ENCODE assay signal across 8 mouse cellular contexts in genomic region chr7:19503481-19504068, GRCm38 (mm10). TPM values are rescaled to one million over a fixed set of nuclear protein-coding genes. Genes with fewer than 3 reads are reported as not detected.
DNase-seq lines count a peak whose midpoint lies in the region; ATAC-seq and TF ChIP-seq lines count a peak whose summit lies in the region.
"Had no signal": no experiment of that assay in that cellular context is flagged by ENCODE, and none has a peak within 500 bp of the region (broad histone marks: within the 10 kb centered on the region; RNA-seq: fewer than 3 reads in every experiment).

No protein-coding gene starts in this region.

- ATAC-seq in lung, embryonic 14.5 days (ENCODE audit: insufficient read depth), result no peak

- no peaks in the 10 kb centered on the region for H3K27me3 ChIP-seq in ES-Bruce4 (ENCODE audit: control insufficient read depth, insufficient read depth, low read length, poor library complexity, severe bottlenecking)
- H3K27me3 ChIP-seq in lung, embryonic 14.5 days (ENCODE audit: insufficient read depth, low read length), result no peaks in the 10 kb centered on the region
- H3K27me3 ChIP-seq: heart, embryonic 15.5 days had no signal

- H3K9me3 ChIP-seq in ES-Bruce4 (replicated peaks; ENCODE audit: control insufficient read depth, insufficient read depth, low read length, poor library complexity, severe bottlenecking), result no peaks in the 10 kb centered on the region
- no peaks in the 10 kb centered on the region for H3K9me3 ChIP-seq in lung, embryonic 14.5 days (ENCODE audit: low read depth, low read length)
- H3K9me3 ChIP-seq: heart, embryonic 15.5 days had no signal

- WGBS in lung, embryonic 14.5 days, result 25% methylated on average over 5 of the region's 5 CpGs

- H3K9ac ChIP-seq in ES-Bruce4 (ENCODE audit: low read depth, poor library complexity, severe bottlenecking), result no peak overlapping the region
- no peak overlapping the region for H3K9ac ChIP-seq in lung, embryonic 14.5 days
- H3K9ac ChIP-seq: heart, embryonic 15.5 days had no signal

- DNase-seq in layer of hippocampus, adult 2 months (ENCODE audit: low spot score in 2 of 2), result peak in 1 of 2 experiments; percentile 61
- no peak for DNase-seq in layer of hippocampus, adult 18-20 months (ENCODE audit: low spot score in 2 of 2)
- peak; percentile 77 for DNase-seq in adrenal gland, postnatal 14 days
- DNase-seq in lung, embryonic 14.5 days, result peak; percentile 70
- DNase-seq in yolk sac, embryonic 10.5 days (ENCODE audit: low spot score), result peak; percentile 27

- TF ChIP-seq CTCF in layer of hippocampus, adult 2 months (conservative IDR thresholded peaks at IDR 0.05), result peak; percentile 97
- TF ChIP-seq CTCF in ES-Bruce4 (IDR thresholded peaks at IDR 0.05; ENCODE audit: low read depth, low read length), result peak; percentile 75
- TF ChIP-seq CTCF in embryonic fibroblast, embryonic 13.5 days (IDR thresholded peaks at IDR 0.05; ENCODE audit: borderline replicate concordance, insufficient read depth, low read length), result peak; percentile 54; the same call in 1 of the 2 replicates
- TF ChIP-seq CTCF in lung, embryonic 14.5 days (IDR thresholded peaks at IDR 0.05; ENCODE audit: low read depth), result peak; percentile 90

- no peak for TF ChIP-seq POLR2A in ES-Bruce4 (IDR thresholded peaks at IDR 0.05; ENCODE audit: insufficient read depth, low read length)
- TF ChIP-seq POLR2A in embryonic fibroblast, embryonic 13.5 days (IDR thresholded peaks at IDR 0.05; ENCODE audit: low read depth, low read length), result no peak

- no peak overlapping the region for H3K4me2 ChIP-seq in lung, embryonic 14.5 days
- H3K4me2 ChIP-seq: heart, embryonic 15.5 days had no signal

- H3K27ac ChIP-seq in layer of hippocampus, adult 2 months, result no peak overlapping the region
- H3K27ac ChIP-seq in ES-Bruce4 (ENCODE audit: insufficient read depth, low read length), result no peak overlapping the region
- no peak overlapping the region for H3K27ac ChIP-seq in embryonic fibroblast, embryonic 13.5 days (ENCODE audit: insufficient read depth, low read length)
- H3K27ac ChIP-seq in lung, embryonic 14.5 days (ENCODE audit: low read depth), result no peak overlapping the region
- H3K27ac ChIP-seq: heart, embryonic 15.5 days had no signal

- no peak for TF ChIP-seq EP300 in ES-Bruce4 (IDR thresholded peaks at IDR 0.05; ENCODE audit: insufficient read depth, low read depth, low read length)

- H3K4me1 ChIP-seq in ES-Bruce4 (ENCODE audit: control insufficient read depth, insufficient read depth, low read length), result no peaks in the 10 kb centered on the region
- 0 out of 2 replicates have a peak, but pooled peaks cover 2% of the 10 kb centered on the region for H3K4me1 ChIP-seq in embryonic fibroblast, embryonic 13.5 days (ENCODE audit: control insufficient read depth, insufficient read depth, low read length)
- H3K4me1 ChIP-seq in lung, embryonic 14.5 days (ENCODE audit: insufficient read depth), result no peaks in the 10 kb centered on the region; the same call in 1 of the 2 replicates

- H3K36me3 ChIP-seq in ES-Bruce4 (ENCODE audit: control insufficient read depth, insufficient read depth, low read length, poor library complexity, severe bottlenecking), result no peaks in the 10 kb centered on the region
- no peaks in the 10 kb centered on the region for H3K36me3 ChIP-seq in lung, embryonic 14.5 days (ENCODE audit: insufficient read depth)
- H3K36me3 ChIP-seq: heart, embryonic 15.5 days had no signal

- no peak overlapping the region for H3K4me3 ChIP-seq in layer of hippocampus, adult 2 months
- H3K4me3 ChIP-seq in ES-Bruce4 (ENCODE audit: low read depth, low read length), result no peak overlapping the region
- H3K4me3 ChIP-seq in embryonic fibroblast, embryonic 13.5 days (ENCODE audit: insufficient read depth, low read length), result no peak overlapping the region
- H3K4me3 ChIP-seq in lung, embryonic 14.5 days (ENCODE audit: low read depth, low read length), result no peak overlapping the region
- H3K4me3 ChIP-seq: heart, embryonic 15.5 days had no signal

RNA-seq across cellular contexts. Expression of gene Bloc1s3, which starts 4.6 kb away (rescaled TPM):
- 1 to 10 TPM; 6.0 to 6.9 TPM for total RNA-seq in layer of hippocampus, adult 2 months (2021)
- 1 to 10 TPM; 6.1 to 6.3 TPM for total RNA-seq in layer of hippocampus, adult 18-20 months (2021)
- polyA plus RNA-seq in ES-Bruce4 (2011; ENCODE audit: insufficient read depth, insufficient read length, low read depth, missing spikeins), result 5.7 and 6.9 TPM in 2 replicates
- total RNA-seq in adrenal gland, postnatal 14 days (2021), result 6.7 and 8.6 TPM in 2 replicates
- 5.9 and 6.1 TPM in 2 replicates for polyA plus RNA-seq in embryonic fibroblast, embryonic 13.5 days (2011; ENCODE audit: insufficient read length, low read depth, missing spikeins)
- 1.1 and 1.7 TPM in 2 replicates for polyA plus RNA-seq in lung, embryonic 14.5 days (2014; fragmentation: Nextera tagmentation; extraction: Ambion mirVana)

RNA-seq across cellular contexts. Expression of gene Trappc6a, which starts 4.6 kb away (rescaled TPM):
- 10 to 100 TPM; 17.2 to 20.7 TPM for total RNA-seq in layer of hippocampus, adult 2 months (2021)
- total RNA-seq in layer of hippocampus, adult 18-20 months (2021), result 10 to 100 TPM; 20.7 to 21.5 TPM
- polyA plus RNA-seq in ES-Bruce4 (2011; ENCODE audit: insufficient read depth, insufficient read length, low read depth, missing spikeins), result 23.5 and 33.6 TPM in 2 replicates
- 69.4 and 71.2 TPM in 2 replicates for total RNA-seq in adrenal gland, postnatal 14 days (2021)
- polyA plus RNA-seq in embryonic fibroblast, embryonic 13.5 days (2011; ENCODE audit: insufficient read length, low read depth, missing spikeins), result 15.2 and 23.4 TPM in 2 replicates
- polyA plus RNA-seq in lung, embryonic 14.5 days (2014; fragmentation: Nextera tagmentation; extraction: Ambion mirVana), result 77.3 and 83.5 TPM in 2 replicates

RNA-seq across cellular contexts. Expression of gene Nkpd1, which starts 14.1 kb away (rescaled TPM):
- total RNA-seq in layer of hippocampus, adult 2 months (2021), result under 1 TPM; 0.38 to 0.71 TPM
- total RNA-seq in layer of hippocampus, adult 18-20 months (2021), result under 1 TPM; 0.56 to 0.57 TPM
- 0.23 and 0.34 TPM in 2 replicates for polyA plus RNA-seq in ES-Bruce4 (2011; ENCODE audit: insufficient read depth, insufficient read length, low read depth, missing spikeins)
- 0.15 and 0.83 TPM in 2 replicates for total RNA-seq in adrenal gland, postnatal 14 days (2021)
- not detected in 2 replicates for polyA plus RNA-seq in embryonic fibroblast, embryonic 13.5 days (2011; ENCODE audit: insufficient read length, low read depth, missing spikeins)
- 0.11 TPM in 2 replicates for polyA plus RNA-seq in lung, embryonic 14.5 days (2014; fragmentation: Nextera tagmentation; extraction: Ambion mirVana)
- polyA plus RNA-seq: heart, embryonic 15.5 days had no signal

RNA-seq across cellular contexts. Expression of gene Exoc3l2, which starts 40.4 kb away (rescaled TPM):
- total RNA-seq in layer of hippocampus, adult 2 months (2021), result under 1 TPM; 0.10 to 0.38 TPM
- under 1 TPM; 0.38 to 0.59 TPM for total RNA-seq in layer of hippocampus, adult 18-20 months (2021)
- 3.0 and 3.8 TPM in 2 replicates for polyA plus RNA-seq in ES-Bruce4 (2011; ENCODE audit: insufficient read depth, insufficient read length, low read depth, missing spikeins)
- total RNA-seq in adrenal gland, postnatal 14 days (2021), result 21.8 and 22.0 TPM in 2 replicates
- polyA plus RNA-seq in embryonic fibroblast, embryonic 13.5 days (2011; ENCODE audit: insufficient read length, low read depth, missing spikeins), result not detected in 2 replicates
- polyA plus RNA-seq in lung, embryonic 14.5 days (2014; fragmentation: Nextera tagmentation; extraction: Ambion mirVana), result 1.7 and 2.2 TPM in 2 replicates

RNA-seq across cellular contexts. Expression of gene Mark4, which starts 45.0 kb away (rescaled TPM):
- 10 to 100 TPM; 92.9 to 99.6 TPM for total RNA-seq in layer of hippocampus, adult 2 months (2021)
- 10 to 100 TPM; 88.3 to 92.0 TPM for total RNA-seq in layer of hippocampus, adult 18-20 months (2021)
- polyA plus RNA-seq in ES-Bruce4 (2011; ENCODE audit: insufficient read depth, insufficient read length, low read depth, missing spikeins), result 33.1 and 33.3 TPM in 2 replicates
- 45.1 and 45.2 TPM in 2 replicates for total RNA-seq in adrenal gland, postnatal 14 days (2021)
- polyA plus RNA-seq in embryonic fibroblast, embryonic 13.5 days (2011; ENCODE audit: insufficient read length, low read depth, missing spikeins), result 27.4 and 29.1 TPM in 2 replicates
- 8.7 and 11.1 TPM in 2 replicates for polyA plus RNA-seq in lung, embryonic 14.5 days (2014; fragmentation: Nextera tagmentation; extraction: Ambion mirVana)

Comparison
In these comparisons a context has a peak if more than half of its experiments do, and no peak if none do; other contexts are left out.
1. DNase-seq: peak in adrenal gland, postnatal 14 days (single experiment), lung, embryonic 14.5 days (single experiment) and yolk sac, embryonic 10.5 days (single experiment); none in layer of hippocampus, adult 18-20 months (0 of 2).
2. Peak in every context shown above with its lines, with median percentiles within 50 percentile points of each other: CTCF ChIP-seq.